Mouse (Mus musculus) CH12.LX (cell line): ENCODE measurements around the gene Tmem72. TPM values are rescaled to one million over a fixed set of nuclear protein-coding genes. Genes with fewer than 3 reads are reported as not detected.
A peak's percentile ranks its signal among the peaks of the same experiment; 100 is the strongest.

Source experiments
- DNase-seq: peaks from one replicate; pipeline ENCODE4 v3.0.0-alpha.2; 2013; ENCODE audit errors: extremely low read depth
- H3K27ac ChIP-seq: 2 replicates; pipeline ENCODE4 v1.5.1; 2012; ENCODE audit warnings: low read depth, mild to moderate bottlenecking, control low read depth, moderate library complexity; ENCODE audit not compliant: insufficient read depth
- H3K27me3 ChIP-seq: replicated peaks from 2 replicates; pipeline ENCODE3; 2012; ENCODE audit warnings: inconsistent platforms
- H3K36me3 ChIP-seq, 2 experiments: replicated peaks in 1 of 2; 2 replicates each; pipeline versions ENCODE3 to v1.6.1; 2012; ENCODE audit warnings: inconsistent platforms in 1 of 2, low read length in 1 of 2, mild to moderate bottlenecking in 1 of 2, mixed read lengths in 1 of 2, moderate library complexity in 1 of 2; ENCODE audit not compliant: control insufficient read depth in 1 of 2, insufficient read depth in 1 of 2
- H3K4me1 ChIP-seq, 2 experiments: 2 replicates each; pipeline ENCODE4 v1.6.1; 2012; ENCODE audit warnings: inconsistent platforms in 1 of 2, moderate library complexity in 1 of 2; ENCODE audit not compliant: insufficient read depth in 2 of 2, control insufficient read depth in 1 of 2
- H3K4me2 ChIP-seq: 2 replicates; pipeline ENCODE4 v1.6.1; 2012; ENCODE audit warnings: low read depth, mild to moderate bottlenecking, control low read depth; ENCODE audit not compliant: poor library complexity, insufficient read depth, severe bottlenecking
- H3K4me3 ChIP-seq, 3 experiments: fragments of 150-350 bp in 1 of 3; sonication (generic) in 1 of 3; replicated peaks in 1 of 3; 2 replicates each; pipeline versions ENCODE3 to v1.5.1; 2011 to 2012; ENCODE audit warnings: low read depth in 2 of 3, low read length in 2 of 3, mild to moderate bottlenecking in 2 of 3, moderate library complexity in 2 of 3, control low read depth in 1 of 3, improper control_type of control experiment in 1 of 3, inconsistent platforms in 1 of 3, mixed read lengths in 1 of 3; ENCODE audit not compliant: poor library complexity in 1 of 3
- H3K79me2 ChIP-seq: replicated peaks from 2 replicates; pipeline ENCODE4 v1.6.1; 2012; ENCODE audit warnings: mild to moderate bottlenecking, moderate library complexity; ENCODE audit not compliant: control insufficient read depth, poor library complexity, insufficient read depth, severe bottlenecking; ENCODE audit errors: extremely low read depth
- H3K9ac ChIP-seq: 2 replicates; pipeline ENCODE4 v1.6.1; 2012; ENCODE audit warnings: low read depth, mild to moderate bottlenecking, control low read depth, moderate library complexity; ENCODE audit not compliant: insufficient read depth
- H3K9me3 ChIP-seq: replicated peaks from 2 replicates; pipeline ENCODE3; 2012; ENCODE audit warnings: low read length, inconsistent platforms, mixed read lengths
- CTCF ChIP-seq, 2 experiments: IDR thresholded peaks in 1 of 2; conservative IDR thresholded peaks in 1 of 2; 2 replicates each; pipeline ENCODE4 v1.5.1; 2011 to 2012; ENCODE audit warnings: low read depth in 2 of 2, low read length in 2 of 2, improper control_type of control experiment in 1 of 2, inconsistent platforms in 1 of 2, mild to moderate bottlenecking in 1 of 2, moderate library complexity in 1 of 2
- E2F4 ChIP-seq: IDR thresholded peaks from 2 replicates; pipeline ENCODE4 v1.6.1; 2011; ENCODE audit warnings: low read depth, low read length, improper control_type of control experiment; ENCODE audit not compliant: insufficient replicate concordance
- EP300 ChIP-seq: IDR thresholded peaks from 2 replicates; pipeline ENCODE4 v1.6.1; 2011; ENCODE audit warnings: low read length, improper control_type of control experiment
- ETS1 ChIP-seq: conservative IDR thresholded peaks from 2 replicates; pipeline ENCODE4 v1.6.1; 2012; ENCODE audit warnings: low read depth, mild to moderate bottlenecking, inconsistent platforms, low read length, improper control_type of control experiment, moderate library complexity
- GABPA ChIP-seq: IDR thresholded peaks from 2 replicates; pipeline ENCODE4 v1.6.1; 2012; ENCODE audit warnings: low read depth, low read length, improper control_type of control experiment, inconsistent platforms; ENCODE audit not compliant: insufficient replicate concordance
- HCFC1 ChIP-seq: IDR thresholded peaks from 2 replicates; pipeline ENCODE4 v1.6.1; 2012; ENCODE audit warnings: low read depth, mild to moderate bottlenecking, inconsistent platforms, low read length, improper control_type of control experiment
- IRF4 ChIP-seq: IDR thresholded peaks from 2 replicates; pipeline ENCODE4 v1.6.1; 2014; ENCODE audit warnings: low read depth, mild to moderate bottlenecking, inconsistent platforms, low read length, improper control_type of control experiment
- JUN ChIP-seq: IDR thresholded peaks from 2 replicates; pipeline ENCODE4 v1.6.1; 2011; ENCODE audit warnings: low read depth, mild to moderate bottlenecking, low read length, improper control_type of control experiment, moderate library complexity; ENCODE audit not compliant: insufficient read depth
- JUND ChIP-seq: conservative IDR thresholded peaks from 2 replicates; pipeline ENCODE4 v1.6.1; 2011; ENCODE audit warnings: low read depth, low read length, improper control_type of control experiment
- KAT2A ChIP-seq: IDR thresholded peaks from 2 replicates; pipeline ENCODE4 v1.6.1; 2012; ENCODE audit warnings: low read length, improper control_type of control experiment, inconsistent platforms; ENCODE audit not compliant: insufficient replicate concordance
- MAFK ChIP-seq: IDR thresholded peaks from 2 replicates; pipeline ENCODE4 v1.6.1; 2011; ENCODE audit warnings: low read length, improper control_type of control experiment; ENCODE audit not compliant: insufficient replicate concordance
- MYC ChIP-seq: IDR thresholded peaks from 2 replicates; pipeline ENCODE4 v1.6.1; 2011; ENCODE audit warnings: low read depth, mild to moderate bottlenecking, improper control_type of control experiment, low read length
- POLR2A ChIP-seq: IDR thresholded peaks from 2 replicates; pipeline ENCODE4 v1.6.1; 2011; ENCODE audit warnings: low read depth, mild to moderate bottlenecking, improper control_type of control experiment, low read length
- POLR2AphosphoS2 ChIP-seq: IDR thresholded peaks from 2 replicates; pipeline ENCODE4 v1.6.1; 2011; ENCODE audit warnings: low read depth, low read length, improper control_type of control experiment
- USF2 ChIP-seq: conservative IDR thresholded peaks from 2 replicates; pipeline ENCODE4 v1.6.1; 2011; ENCODE audit warnings: low read depth, low read length, improper control_type of control experiment
- ZC3H11A ChIP-seq: IDR thresholded peaks from 2 replicates; pipeline ENCODE4 v1.6.1; 2012; ENCODE audit warnings: low read depth, mild to moderate bottlenecking, inconsistent platforms, low read length, improper control_type of control experiment
- dilution Hi-C: fragments of 300-500 bp; cut with MboI; formaldehyde crosslinking; loops from 2 replicates; pipeline ENCODE4 v1.14.3; 2020; ENCODE audit warnings: low sequenced_read_pairs; ENCODE audit not compliant: extremely low pct_unique_long_range_greater_than_20kb, extremely low pct_ligation_motif_present
- in situ Hi-C: fragments of 300-500 bp; cut with MboI; formaldehyde crosslinking; loops from 3 replicates; pipeline ENCODE4 v1.14.3; 2019; ENCODE audit warnings: low sequenced_read_pairs, low pct_ligation_motif_present, low pct_unique_long_range_greater_than_20kb, mixed read lengths
- polyA plus RNA-seq: library from polyadenylated mRNA; unstranded; fragments of >175 nt; gene quantifications from 2 replicates; pipeline ENCODE4 v1.2.1, GENCODE M21; 2012; ENCODE audit warnings: low read depth; ENCODE audit not compliant: insufficient read length
- total RNA-seq, 2 experiments: library from RNA; depleted of rRNA; stranded (reverse); fragments of 300-350 nt in 1 of 2; fragments of >200 nt in 1 of 2; gene quantifications; 2 replicates each; pipeline ENCODE4 v1.2.3; 2012 to 2014

Tmem72 gene
- total and polyA plus RNA-seq, 3 experiments: 0.01 to 0.04 (median 0.01) TPM

- H3K4me2 ChIP-seq: peak overlapping the region; percentile 9; the same call in 1 of the 2 replicates
- in situ Hi-C loops (loop anchor here (10.0 kb wide), 1 partner anchor 46 kb away; no protein-coding TSS in a partner anchor), dilution Hi-C loops (no loop called here)
- no peaks in the 10 kb centered on the region for H3K79me2 ChIP-seq
- H3K36me3 ChIP-seq: no peaks in the 10 kb centered on the region
- DNase-seq: no peak
- peaks cover 10 to 66% of the 10 kb centered on the region in 2 experiments for H3K4me1 ChIP-seq
- H3K9ac ChIP-seq: peak overlapping the region; percentile 34; the same call in 1 of the 2 replicates
- H3K9me3 ChIP-seq: no peaks in the 10 kb centered on the region
- H3K4me3 ChIP-seq: no peak overlapping the region
- TF ChIP-seq EP300: no peak
- peak; percentile 34; the same call in 1 of the 2 replicates for TF ChIP-seq IRF4
- H3K27me3 ChIP-seq: no peaks in the 10 kb centered on the region
- H3K27ac ChIP-seq: no peak overlapping the region
Observed at GRCm38 (mm10) chr6:116718920-116719319, 2.2 kb upstream of the Tmem72 start.

DNA sequence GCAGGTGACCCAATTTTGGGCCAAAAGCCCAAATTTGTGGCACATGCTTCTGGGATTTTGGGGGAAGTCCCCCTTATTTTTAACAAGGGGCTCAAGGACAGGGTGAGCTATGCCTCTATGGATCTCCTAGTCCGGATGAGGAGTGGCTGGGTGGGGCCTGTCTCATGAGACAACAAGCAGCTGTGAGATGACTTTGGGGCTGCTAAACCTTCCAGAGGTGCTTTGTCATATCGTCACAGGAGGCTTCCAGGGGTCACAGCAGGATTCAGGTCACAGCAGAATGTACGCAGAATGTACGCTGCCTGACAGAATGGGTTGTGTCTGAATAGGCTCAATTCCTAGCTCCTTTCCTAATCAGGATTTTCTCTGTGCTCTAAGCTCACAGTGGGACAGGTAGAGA is 1.6 kb upstream of the Tmem72 start:
- TF ChIP-seq POLR2A (no peak), ZC3H11A (no peak), EP300 (no peak), CTCF (conservative IDR thresholded peaks at IDR 0.05 in 1 of 2, IDR thresholded peaks at IDR 0.05 in 1 of 2; ENCODE audit: low read depth in 2 of 2, low read length in 2 of 2) (no peak), JUND (no peak), IRF4 (no peak), E2F4 (no peak), USF2 (no peak), KAT2A (no peak), HCFC1 (no peak), POLR2AphosphoS2 (no peak), ETS1 (no peak), MYC (no peak), GABPA (no peak), MAFK (no peak), JUN (no peak)
- Histone ChIP-seq H3K79me2 (no peaks in the 10 kb centered on the region), H3K4me2 (no peak overlapping the region), H3K27ac (no peak overlapping the region), H3K9me3 (no peaks in the 10 kb centered on the region), H3K4me1 (peaks cover 10 to 60% of the 10 kb centered on the region in 2 experiments; a peak in 3 of 4 replicates), H3K9ac (no peak overlapping the region), H3K27me3 (no peaks in the 10 kb centered on the region), H3K36me3 (no peaks in the 10 kb centered on the region), H3K4me3 (no peak overlapping the region)
- in situ Hi-C loops: loop anchor here (10.0 kb wide), 1 partner anchor 46 kb away; no protein-coding TSS in a partner anchor
- no peak for DNase-seq
- dilution Hi-C loops: no loop called here
